Mouse (Mus musculus) retina, postnatal 1 day (tissue): ENCODE data around the gene Bend3.

Experiments used
- DNase-seq: peaks from one replicate; pipeline ENCODE4 v3.0.0-alpha.2; 2012

The Bend3 gene

DNA sequence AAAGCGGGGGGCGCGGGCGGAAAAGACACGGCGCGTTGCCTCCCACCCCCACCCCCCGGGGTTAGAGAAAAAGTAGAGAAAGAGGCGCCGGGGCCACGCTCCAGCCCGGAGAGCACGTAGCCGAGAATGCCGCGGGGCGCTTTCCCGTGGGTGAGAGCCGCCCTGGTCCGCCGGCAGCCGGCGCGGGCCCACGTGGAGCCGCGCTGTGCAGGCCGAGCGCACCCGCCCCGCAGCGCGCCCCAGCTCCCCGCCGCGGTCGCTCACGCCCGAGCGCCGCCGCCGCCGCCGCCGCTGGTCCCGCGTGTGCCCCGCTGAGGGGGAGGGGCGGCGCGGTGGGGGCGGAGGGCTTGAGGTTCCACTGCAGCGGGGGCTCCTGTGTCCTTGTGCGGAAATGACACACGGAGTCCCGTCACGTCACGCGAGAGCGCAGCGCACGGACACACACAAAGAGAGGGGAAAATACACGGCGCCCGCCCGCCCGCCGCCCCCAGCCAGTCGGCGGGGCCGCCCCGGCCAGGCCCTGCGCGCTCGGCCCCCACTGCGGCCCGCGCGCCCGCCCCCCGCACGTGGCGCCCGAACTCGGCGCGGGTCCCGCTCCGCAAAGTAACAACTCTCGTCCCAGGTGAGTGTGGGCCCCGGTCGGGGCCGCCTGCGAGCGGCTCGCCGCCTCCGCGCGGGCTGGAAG is at the start of gene Bend3:
Gene Bend3, plus strand, starts transcription at position 81 of the 685 bp plus-strand sequence.
- peak; percentile 86 for DNase-seq

DNA sequence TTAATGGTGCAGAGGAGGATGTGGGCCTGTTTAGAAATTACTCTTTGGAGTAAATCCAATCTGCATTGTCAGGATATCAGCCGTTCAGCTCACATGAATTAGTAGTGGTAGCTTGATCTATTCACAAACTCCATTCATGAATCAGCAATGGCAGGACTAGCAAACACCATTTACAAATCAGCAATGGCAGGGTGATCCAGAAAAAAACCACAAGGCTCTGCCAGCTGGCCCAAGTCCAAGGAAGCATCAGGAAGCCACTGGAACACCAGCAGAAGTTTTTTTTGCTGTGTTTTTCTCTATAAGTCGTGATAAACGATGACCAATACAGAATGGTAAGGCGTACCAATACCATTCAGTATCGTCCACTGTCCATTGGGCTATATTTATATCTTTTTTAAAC is 48.0 kb upstream of the Bend3 start:
- DNase-seq: no peak

DNA sequence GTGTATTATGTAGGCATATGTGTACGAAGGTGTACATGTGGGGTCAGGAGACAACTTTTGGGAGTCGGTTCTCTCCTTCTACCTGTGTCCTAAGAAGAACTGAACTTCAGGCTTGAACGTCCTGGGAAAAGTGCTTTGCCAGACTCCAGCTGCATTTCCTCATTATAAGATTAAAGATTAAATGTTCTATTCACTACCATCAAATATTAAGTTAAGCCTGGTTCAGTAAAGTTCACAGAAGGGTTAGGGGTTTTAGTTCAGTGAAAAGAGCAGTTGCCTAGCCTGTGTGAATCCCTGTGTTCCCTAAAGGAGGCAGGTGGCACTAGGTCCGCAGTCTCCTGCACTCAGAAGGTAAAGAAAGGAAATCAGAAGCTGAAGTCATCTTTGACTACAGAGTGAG is 44.3 kb upstream of the Bend3 start:
- no peak for DNase-seq

DNA sequence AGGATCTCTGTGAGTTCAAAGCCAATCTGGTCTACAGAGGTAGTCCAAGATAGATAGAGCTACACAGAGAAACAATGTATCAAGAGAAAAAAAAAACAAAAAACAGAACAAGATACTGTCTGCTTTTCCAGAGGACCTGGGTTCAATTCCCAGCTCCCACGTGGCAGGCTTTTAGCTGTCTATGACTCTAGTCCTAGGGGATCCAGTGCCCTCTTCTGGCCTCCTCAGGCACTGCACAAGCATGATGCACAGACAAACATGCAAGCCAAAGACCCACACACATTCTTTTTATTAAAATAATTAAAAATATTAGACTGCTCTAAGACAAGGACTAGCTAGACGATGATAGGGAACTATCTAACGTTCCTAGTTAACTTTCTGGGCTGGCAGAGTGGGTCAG is 42.9 kb upstream of the Bend3 start:
- DNase-seq: no peak

DNA sequence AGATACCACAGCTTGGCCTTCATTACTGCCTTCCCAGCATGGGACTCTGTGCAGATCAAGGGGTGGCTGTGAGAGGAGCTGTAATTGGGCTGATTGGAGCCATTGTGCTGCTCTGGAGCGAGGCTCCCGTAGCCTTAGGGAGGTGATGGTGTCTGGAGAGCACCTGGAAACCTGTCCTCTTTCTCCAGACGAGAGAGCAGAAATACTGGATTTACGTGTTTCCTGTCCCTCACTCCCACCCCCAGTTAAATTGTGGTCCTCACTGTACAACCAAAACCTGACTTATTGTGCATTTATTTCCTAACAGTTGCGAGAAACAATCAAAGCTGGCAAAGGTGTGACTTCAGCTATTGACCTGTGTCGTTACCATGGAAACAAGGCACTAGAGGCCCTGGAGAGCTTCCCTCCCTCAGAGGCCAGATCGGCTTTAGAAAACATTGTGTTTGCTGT is 39.1 kb upstream of the Bend3 start:
- DNase-seq: peak; percentile 69

DNA sequence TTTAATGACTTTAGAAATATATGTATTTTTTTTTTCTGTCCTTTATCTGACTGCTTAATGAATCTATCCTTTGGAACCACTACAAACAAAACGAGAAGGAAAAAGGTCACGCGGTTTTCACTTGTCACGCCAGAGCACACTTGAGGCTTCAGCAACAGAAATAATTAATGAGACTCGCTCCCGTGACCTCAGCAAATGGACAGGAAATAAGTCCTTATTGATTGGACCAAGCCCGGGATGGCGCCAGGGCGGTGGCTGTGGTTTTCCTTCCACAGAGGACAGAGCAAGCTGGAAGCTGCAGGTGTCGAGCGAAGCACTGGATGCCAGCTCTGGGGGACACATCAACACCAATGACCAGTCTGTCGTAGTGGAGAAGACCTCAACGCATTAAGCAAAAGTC is 38.6 kb upstream of the Bend3 start:
- peak; percentile 76 for DNase-seq

DNA sequence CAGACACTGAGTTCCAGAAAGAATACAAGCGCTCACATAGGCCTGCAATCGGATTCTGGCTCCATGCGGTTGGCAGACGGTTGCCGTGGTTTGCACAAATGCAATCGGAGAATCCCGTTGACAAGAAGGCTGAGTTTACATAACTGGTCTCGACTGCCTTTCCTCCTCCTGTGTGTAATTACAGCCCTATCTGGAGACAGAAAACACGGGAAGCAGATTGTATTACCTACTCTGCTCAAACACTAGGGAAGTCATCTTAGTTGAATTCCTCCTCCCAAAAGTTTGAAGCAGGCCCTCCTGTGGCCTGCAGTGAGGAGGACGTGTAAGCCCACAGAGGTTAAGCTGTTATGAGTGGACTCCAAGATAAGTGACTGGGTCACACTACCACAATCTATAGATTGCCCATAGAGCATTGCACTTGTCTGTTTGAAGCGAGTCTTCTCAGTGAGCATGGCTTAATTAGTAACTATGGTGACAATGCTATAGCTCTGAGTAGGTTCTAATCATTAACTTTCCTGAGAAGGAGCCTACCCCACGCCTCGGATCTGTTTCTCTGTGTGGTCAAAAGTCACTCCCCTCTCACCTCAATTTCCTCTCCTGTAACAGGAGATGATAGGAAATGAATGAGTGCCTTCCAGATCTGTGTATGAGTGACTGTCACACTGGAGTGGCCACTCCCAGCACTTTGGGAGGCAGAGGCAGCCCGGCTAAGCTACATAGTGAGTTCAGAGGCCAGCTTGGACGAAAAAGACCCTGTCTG is 37.5 kb upstream of the Bend3 start:
- DNase-seq: no peak

DNA sequence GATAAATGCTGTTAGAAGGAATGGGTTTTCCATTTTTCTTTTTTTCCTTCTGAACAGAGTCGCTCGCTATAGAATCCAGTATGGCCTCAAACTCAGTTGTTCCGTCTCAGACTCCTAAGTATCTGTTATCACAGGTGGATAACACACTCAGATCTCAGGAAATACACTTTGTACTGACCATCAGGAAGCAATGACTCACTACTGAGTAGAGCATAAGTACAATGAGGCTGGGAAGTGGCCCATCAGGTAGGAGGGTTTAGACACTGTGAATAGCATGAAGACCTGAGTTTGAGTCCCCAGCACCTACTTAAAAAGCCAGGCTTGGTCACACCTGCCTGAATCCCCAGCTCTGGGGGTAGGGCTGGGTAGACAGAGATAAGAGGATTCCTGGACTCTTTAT is 30.0 kb upstream of the Bend3 start:
- no peak for DNase-seq

DNA sequence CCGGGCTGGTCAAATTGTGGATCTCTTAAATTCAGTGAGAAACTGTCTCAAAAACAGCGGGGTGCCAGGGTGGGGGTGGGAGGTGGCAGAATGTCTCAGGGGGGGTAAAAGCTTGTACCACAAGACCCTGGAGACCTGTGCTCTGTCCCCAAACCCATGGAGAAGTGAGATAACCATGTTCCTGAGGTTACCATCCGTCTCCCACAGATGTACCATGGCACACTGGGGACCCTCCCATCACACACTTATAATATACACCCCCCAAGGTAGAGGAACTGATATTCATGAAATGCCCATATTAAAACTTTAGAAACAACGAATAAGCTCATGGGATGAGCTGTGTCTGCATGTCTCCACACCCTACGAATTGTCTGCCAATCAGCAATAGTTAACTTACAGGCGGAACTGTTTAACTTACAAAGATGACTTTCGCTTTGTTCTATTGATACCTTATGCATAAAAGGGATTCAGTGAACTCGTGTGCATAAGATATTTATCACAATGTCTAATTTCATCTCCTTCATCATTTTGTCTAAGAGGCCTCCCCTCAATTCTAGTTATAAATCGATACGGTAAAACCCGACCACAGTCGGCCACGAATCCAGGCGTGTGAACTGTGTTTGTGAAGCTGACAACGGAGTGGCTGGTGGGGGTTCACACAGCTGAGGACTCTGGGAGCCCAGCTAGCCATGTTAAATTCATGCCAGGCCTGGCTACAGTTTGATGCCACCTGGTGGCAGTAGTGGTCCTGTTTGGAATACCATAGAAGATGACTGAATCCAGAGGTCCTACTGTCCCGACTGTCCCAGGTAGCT is 26.6 kb upstream of the Bend3 start:
- DNase-seq: peak; percentile 90

DNA sequence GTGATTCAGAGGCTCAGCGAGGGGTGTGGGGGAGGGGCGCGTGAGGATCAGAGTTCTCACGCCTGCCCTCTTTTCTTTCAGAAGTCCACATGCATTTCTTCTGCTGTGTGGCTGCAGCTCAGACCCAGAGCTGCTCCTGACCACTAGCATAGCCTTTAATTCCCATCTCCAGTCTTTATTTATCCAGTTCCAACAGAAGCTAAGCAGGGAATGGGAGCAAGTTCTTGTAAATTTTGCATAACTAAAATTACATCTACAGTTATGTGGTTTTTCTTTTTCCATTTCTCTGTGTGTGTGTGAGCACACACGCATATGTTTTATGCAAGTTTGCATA is 26.0 kb upstream of the Bend3 start:
- DNase-seq: no peak

DNA sequence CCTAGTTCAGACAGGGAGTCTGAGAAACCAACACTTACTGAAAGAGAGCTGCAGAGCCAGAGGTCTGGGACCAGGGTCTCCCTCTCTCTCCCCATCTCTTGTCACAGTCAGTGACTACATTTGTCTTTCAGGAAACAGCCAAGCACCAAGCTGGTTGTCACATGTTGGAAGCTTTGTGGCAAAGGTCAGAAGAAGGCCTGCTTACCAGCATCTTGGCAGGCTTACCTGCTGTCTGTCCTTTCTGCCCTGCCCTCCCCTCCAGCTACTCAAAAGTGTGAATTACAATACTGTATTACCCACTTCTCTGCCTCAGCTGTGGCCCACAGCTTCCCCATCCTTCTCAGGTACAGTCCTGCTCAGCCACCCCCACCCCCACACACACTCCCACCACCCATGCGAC is 24.4 kb upstream of the Bend3 start:
- DNase-seq: no peak

DNA sequence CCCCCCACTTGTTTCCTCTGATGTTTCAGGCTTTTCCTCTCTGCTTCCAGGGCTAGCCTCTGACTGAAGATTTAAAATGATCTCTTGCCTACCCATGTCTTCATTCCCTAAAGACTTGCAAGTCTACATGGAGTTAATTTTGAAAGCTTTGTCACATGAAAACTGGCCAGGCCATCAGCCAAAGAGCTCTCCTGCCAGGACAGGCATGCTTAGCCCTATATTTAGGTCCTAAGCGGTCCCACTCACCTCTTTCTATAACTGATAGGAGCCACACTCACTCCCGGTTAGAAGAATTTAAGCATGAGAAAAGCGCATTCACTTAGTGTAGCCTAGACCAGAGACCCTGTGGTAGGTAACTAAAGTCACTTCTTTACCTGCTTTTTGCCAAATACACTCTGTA is 24.0 kb upstream of the Bend3 start:
- DNase-seq: no peak

DNA sequence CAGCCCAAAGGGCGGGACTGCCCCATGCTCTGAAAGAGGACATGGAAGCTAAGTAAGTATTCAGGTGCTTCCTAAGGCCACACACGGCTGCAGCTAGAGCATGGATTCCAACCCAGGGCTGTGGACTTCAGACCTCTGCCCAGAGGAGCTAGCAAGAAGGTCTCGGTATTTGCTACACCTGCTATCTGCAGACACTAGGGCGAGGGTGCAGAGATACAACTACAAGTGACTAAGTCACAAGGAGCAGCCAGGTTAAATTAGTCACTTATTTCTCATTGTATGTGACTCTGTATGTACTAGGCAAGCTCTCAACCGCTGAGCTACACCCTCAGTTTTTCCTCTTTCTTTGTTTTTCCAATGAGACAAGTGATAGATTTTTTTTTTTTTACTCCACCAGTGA is 15.8 kb upstream of the Bend3 start:
- no peak for DNase-seq

DNA sequence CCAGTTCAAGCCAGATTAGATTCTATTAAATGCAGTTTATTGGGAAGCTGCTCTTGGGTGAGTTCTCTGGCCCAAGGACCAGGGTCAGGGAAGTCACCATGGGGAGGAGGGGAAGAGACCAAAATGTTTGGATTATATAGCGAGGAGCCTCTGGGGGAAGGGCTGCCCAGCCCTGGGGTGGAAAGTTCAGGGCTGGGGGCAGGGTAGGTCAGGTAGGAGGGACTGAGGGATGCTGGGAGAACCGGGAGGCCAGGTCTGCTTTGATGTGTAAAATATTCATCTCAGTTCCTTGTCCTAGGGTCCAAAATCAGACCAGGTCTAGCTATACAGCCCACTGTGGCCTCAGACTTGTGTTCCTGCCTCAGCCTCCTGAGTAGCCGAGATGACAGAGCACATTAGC is 15.4 kb upstream of the Bend3 start:
- DNase-seq: no peak

DNA sequence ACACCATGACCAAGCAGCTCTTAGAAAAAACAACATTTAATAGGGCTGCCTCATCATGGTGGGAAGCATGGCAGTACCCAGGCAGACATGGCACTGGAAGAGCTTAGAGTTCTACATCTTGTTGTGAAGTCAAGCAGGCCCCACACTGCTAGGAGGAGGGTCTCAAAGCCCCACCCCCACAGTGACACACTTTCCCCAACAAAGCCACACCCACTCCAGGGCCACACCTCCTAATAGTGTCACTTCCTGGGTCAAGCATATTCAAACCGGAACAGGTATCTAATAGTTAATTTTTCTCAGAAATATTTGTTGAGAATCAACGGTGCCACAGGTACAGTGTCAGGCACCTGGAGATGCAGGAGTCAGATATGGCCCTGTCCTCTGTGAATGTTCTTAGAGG is 12.4 kb upstream of the Bend3 start:
- no peak for DNase-seq

DNA sequence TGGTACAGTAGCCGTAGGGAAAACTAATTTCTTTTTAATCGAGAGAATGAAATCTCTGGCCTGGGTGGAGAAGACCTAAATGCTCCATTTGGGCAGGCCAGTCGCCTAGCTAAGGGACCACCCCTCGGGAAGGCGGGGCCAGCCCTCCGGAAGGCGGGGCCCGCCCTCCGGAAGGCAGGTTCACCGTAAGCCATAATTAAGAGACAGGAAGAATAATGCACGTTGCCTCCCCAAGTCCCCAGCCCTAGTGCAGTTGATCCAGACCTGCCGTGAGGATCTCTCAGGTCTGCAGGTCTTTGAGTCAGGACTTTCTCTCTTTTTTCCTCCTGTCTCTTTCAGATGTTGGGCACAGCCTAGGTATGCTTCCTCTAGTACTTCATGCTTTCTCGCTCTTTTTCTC is 11.0 kb upstream of the Bend3 start:
- no peak for DNase-seq

DNA sequence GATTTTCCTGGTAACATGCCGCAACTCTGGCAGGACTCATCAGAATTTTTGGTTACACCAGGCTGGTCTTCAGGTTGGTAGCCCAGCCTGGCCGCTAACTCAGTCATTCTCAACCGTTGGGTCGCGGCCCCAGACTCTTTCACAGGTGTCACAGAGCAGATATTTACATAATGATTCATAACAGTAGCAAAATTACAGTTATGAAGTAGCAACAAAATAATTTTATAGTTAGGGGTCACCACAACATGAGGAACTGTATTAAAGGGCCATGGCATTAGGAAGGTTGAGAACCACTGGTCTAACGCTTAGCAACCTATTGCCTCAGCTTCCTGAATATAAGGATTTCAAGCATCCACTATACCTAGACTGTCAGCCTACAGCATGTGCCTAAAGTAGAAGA is 10.3 kb upstream of the Bend3 start:
- DNase-seq: no peak

DNA sequence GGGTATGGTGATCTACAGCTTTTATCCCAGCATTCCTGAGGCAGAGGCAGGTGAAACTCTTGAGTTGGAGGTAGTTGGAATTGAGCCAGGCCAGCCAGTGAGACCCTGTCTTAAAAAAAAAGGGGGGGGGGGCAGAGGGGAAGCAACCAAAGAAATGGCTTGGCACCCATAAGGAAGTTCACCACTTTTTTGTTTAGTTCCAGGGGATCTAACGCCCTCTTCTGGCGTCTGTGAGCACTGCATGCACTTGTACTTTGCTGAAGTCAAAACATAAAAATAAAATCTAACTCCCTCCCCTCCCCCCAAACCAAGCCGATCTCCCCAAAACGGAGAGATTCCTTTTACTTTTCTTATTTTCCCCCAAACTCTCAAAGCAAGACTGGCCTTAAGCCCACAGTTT is 3.3 kb upstream of the Bend3 start:
- DNase-seq: peak; percentile 31

DNA sequence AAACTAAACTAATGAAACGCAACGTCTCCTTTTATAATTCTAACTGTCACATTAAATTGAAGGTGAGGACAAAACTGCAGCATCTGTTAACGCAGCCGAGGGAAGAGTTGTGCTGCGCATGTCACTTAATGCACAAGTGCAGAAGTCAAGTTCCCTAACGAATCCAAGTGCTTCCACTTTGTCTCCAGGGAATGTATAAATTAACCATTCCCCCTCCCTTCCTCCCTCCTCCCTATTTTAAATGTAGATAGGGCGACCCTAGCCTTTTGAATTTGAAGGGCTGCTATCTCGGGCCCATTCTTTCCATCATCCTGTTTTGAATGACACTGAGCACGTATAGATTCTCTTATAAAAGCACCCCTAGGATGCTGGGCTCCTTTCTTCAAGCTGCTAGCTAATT is 1.2 kb upstream of the Bend3 start:
- peak; percentile 21 for DNase-seq

DNA sequence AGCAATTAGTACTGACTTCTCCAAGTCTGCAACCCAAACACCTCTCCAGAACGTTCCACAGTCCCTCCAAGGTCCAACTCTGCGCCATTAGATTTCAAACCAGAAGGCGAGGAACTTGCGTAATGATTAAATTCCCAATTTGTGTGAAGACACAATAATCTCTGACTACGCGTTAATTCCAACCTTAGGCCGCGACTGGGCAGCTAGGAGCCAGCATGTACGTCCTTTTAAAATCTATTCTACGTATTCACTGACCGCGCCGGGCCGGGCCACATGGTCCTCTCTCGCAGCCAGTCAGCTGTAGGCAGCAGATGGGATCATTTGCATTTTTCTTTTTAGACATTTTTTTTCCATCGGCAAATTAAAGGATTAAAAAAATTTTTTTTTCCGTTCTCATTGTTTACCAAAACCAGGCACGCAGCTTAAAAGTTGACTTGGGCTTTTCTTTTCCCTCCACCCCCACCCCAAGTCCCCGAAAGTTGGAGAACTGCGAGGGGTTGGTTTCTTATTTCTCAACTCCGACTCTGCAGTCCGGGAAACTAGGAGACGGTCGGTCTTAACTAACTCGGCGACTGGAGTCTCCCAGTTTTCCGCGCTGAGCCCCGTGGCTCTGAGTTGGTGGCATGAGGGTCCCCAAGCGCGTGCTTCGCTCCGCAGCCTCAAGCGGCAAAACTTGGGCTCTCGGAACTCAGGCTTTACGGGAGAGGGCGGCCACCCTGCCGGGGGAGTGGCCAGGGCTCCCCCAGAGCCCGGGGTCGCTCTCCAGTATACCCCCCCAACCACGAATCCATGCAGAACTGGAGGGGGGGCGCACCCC is 558 bp upstream of the Bend3 start:
- peak; percentile 66 for DNase-seq

DNA sequence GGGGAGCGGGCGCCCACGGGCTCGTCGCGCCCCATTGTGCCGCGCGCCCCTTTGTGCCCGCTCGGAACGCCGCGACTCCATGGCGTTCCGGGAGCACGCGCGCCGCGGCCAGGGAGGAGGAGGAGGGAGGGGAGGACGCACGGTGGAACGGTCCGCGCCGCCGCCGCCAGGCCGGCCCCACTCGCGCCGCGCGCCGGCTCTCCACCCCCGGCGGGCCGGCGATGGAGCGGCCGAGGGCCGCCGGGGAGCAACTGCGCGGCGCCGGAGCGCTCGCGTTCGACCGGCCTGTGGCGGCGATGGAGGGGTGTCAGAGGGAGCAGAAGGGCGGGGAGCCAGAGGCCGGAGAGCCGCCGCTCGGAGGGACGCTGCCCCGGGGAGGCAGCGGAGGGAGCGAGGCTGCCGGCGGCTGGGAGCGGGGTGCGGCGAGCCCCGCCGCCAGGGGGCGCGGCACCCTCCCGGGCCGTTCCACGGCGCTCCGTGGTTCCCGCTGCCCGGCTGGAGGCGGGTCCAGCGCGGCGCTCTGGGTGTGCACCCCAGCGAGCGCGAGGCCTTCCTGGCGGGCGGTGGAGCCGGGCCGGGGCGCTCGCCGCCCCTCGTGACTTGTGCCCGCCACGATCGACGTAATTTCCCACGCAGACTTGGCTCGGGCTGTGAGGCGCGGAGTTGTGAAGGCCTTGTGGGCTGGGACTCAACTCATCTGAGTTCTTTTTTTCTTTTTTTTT is 966 bp downstream of the Bend3 start:
- peak; percentile 89 for DNase-seq

DNA sequence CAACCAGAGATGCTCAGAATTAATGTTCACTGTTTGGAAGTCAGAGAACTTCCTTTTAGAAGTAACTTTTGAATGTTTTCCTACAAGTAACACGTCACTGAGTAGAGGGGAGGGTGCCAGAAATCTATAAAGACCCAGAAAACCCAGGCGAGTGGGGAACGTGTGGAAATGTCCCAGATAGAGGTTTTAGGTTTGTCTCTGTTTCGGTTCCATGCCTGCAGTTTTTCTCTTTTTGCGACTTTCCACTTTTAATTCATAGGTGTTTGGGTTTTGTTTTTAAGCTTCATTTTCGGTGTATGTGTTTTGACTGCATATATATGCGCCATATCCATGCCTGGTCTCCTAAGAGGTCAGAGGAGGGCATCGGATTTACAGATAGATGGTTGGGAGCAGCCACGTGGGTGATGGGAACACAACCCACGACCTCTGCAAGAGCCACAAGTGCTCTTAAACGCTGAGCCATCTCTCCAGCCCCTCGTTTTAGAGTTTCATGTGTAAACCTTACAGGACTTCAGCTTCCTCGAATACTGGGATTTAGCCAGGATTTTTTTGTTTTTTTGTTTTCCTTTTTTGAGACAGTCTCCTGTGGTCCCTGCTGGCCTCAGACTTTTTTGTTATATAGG is 1.7 kb downstream of the Bend3 start:
- no peak for DNase-seq
